ENCODE assay signal across 8 mouse cellular contexts in the genomic region with DNA sequence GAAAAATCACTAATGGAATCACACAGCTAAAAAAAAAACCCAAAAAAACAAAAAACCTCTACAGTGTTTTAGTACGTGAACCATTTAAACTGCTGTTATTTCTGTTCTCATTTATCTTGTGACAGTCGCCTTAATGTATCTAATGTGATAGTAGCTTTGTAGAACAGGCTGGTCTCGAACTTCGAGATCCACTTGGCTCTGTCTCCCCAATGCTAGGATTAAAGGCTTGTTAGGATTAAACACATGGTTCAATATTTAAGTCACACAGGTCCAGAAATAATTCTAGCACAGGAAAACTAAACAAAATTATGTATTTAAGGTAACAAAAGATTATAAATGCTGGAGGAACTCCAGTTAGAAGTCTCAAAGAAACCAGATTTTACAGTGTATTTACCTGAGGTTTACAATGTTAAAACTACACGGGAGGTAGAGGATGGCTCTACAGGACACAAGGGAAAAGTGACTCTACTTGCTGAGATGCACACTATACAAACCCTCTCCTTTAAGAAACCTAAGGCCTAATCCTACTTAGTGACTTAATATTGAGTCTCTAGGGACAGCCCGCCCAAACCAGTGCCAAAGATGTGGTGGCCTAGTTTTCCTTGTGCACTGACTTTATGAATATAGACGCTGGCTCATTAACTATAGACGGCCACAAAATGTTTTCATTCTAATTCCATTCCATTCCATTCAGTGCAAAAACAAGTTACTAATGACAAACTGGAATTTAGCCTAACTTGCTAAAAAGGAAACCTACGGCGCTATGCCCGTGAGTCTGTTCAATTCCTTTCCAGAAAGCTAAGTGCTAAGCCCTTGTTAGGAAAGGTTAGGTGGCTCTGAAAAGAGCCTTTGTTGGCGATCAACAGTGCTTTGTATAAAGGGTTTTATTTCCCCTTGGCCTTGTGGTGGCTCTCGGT. TPM values are rescaled to one million over a fixed set of nuclear protein-coding genes. Genes with fewer than 3 reads are reported as not detected.
A peak's percentile ranks its signal among the peaks of the same experiment; 100 is the strongest.
DNase-seq lines count a peak whose midpoint lies in the region; ATAC-seq and TF ChIP-seq lines count a peak whose summit lies in the region.

No protein-coding gene starts in this region.

- no peaks in the 10 kb centered on the region for H3K9me3 ChIP-seq in hindbrain, embryonic 10.5 days
- no peaks in the 10 kb centered on the region for H3K9me3 ChIP-seq in midbrain, embryonic 13.5 days

- no peak for TF ChIP-seq CTCF in layer of hippocampus, adult 2 months (conservative IDR thresholded peaks at IDR 0.05)
- TF ChIP-seq CTCF in bone marrow, adult 2 months (IDR thresholded peaks at IDR 0.05; ENCODE audit: control insufficient read depth, insufficient read depth, low read length) = no peak

- peak overlapping the region; percentile 59 for H3K9ac ChIP-seq in midbrain, embryonic 13.5 days (replicated peaks)

- DNase-seq in layer of hippocampus, adult 2 months (ENCODE audit: low spot score in 2 of 2) = no peak
- no peak for DNase-seq in layer of hippocampus, postnatal 36 days
- DNase-seq in hindbrain, embryonic 10.5 days (ENCODE audit: low spot score) = peak; percentile 31
- DNase-seq in urinary bladder, postnatal 14 days (ENCODE audit: low spot score) = no peak
- DNase-seq in gastrocnemius, postnatal 10 days = no peak
- DNase-seq in left cerebral cortex, postnatal 25 days (ENCODE audit: low spot score in 2 of 2) = no peak

- no peak for TF ChIP-seq POLR2A in bone marrow, adult 2 months (IDR thresholded peaks at IDR 0.05; ENCODE audit: borderline replicate concordance, control insufficient read depth, low read depth, low read length)

- intact Hi-C loops in left cerebral cortex, postnatal 25 days (cut with DNase I) = loop anchor here (1.0 to 5.0 kb wide), 6 partner anchors 325 to 1715 kb away; partner anchors contain the start of genes Hist1h1e, Hist1h1t, Hist1h2ac and Hist1h2ai

- no peak for ATAC-seq in midbrain, embryonic 13.5 days

- peak overlapping the region; percentile 84 for H3K4me2 ChIP-seq in midbrain, embryonic 13.5 days (replicated peaks)

- WGBS in bone marrow, adult 2 months = 7% methylated on average over 13 of the region's 13 CpGs
- WGBS in hindbrain, embryonic 10.5 days = 3% methylated on average over 13 of the region's 13 CpGs
- 2% methylated on average over 13 of the region's 13 CpGs for WGBS in midbrain, embryonic 13.5 days

- H3K4me1 ChIP-seq in bone marrow, adult 2 months (ENCODE audit: control insufficient read depth, insufficient read depth, low read length) = no peaks in the 10 kb centered on the region
- peaks cover 37% of the 10 kb centered on the region for H3K4me1 ChIP-seq in hindbrain, embryonic 10.5 days (replicated peaks)
- peaks cover 27% of the 10 kb centered on the region for H3K4me1 ChIP-seq in midbrain, embryonic 13.5 days (replicated peaks)

- no peaks in the 10 kb centered on the region for H3K36me3 ChIP-seq in hindbrain, embryonic 10.5 days
- H3K36me3 ChIP-seq in midbrain, embryonic 13.5 days = no peaks in the 10 kb centered on the region

- peak overlapping the region; percentile 56; the same call in 1 of the 2 replicates for H3K4me3 ChIP-seq in layer of hippocampus, adult 2 months
- H3K4me3 ChIP-seq in bone marrow, adult 2 months (replicated peaks; ENCODE audit: control insufficient read depth, low read depth, low read length) = peak overlapping the region; percentile 61
- H3K4me3 ChIP-seq in hindbrain, embryonic 10.5 days = peak overlapping the region; percentile 57
- peak overlapping the region; percentile 42 for H3K4me3 ChIP-seq in midbrain, embryonic 13.5 days (replicated peaks)

- H3K27me3 ChIP-seq in hindbrain, embryonic 10.5 days (ENCODE audit: insufficient read depth, poor library complexity, severe bottlenecking) = no peaks in the 10 kb centered on the region
- H3K27me3 ChIP-seq in midbrain, embryonic 13.5 days = no peaks in the 10 kb centered on the region

- peak overlapping the region; percentile 86 for H3K27ac ChIP-seq in layer of hippocampus, adult 2 months
- H3K27ac ChIP-seq in bone marrow, adult 2 months (ENCODE audit: control insufficient read depth, insufficient read depth, low read depth, low read length, poor library complexity) = peak overlapping the region; percentile 99
- H3K27ac ChIP-seq in hindbrain, embryonic 10.5 days = peak overlapping the region; percentile 94
- peak overlapping the region; percentile 81 for H3K27ac ChIP-seq in midbrain, embryonic 13.5 days

RNA-seq across cellular contexts. Expression of gene Hist1h4i, which starts 0.7 kb away (rescaled TPM):
- 10 to 100 TPM; 64.2 to 71.7 TPM for total RNA-seq in layer of hippocampus, adult 2 months (2021)
- total RNA-seq in layer of hippocampus, postnatal 36 days (2021) = 10 to 100 TPM; 72.6 to 72.8 TPM
- 144 and 216 TPM in 2 replicates for polyA plus RNA-seq in bone marrow, adult 2 months (2011; ENCODE audit: insufficient read depth, insufficient read length, low replicate concordance, missing spikeins)
- polyA plus RNA-seq in hindbrain, embryonic 10.5 days (2016; fragmentation: Nextera tagmentation; extraction: Ambion mirVana) = 33.6 and 41.8 TPM in 2 replicates
- 18.1 and 20.1 TPM in 2 replicates for polyA plus RNA-seq in midbrain, embryonic 13.5 days (2015; fragmentation: Nextera tagmentation; extraction: Ambion mirVana)
- total RNA-seq in gastrocnemius, postnatal 10 days (2021) = 10 to 100 TPM; 77.9 to 89.2 TPM
- total RNA-seq in left cerebral cortex, postnatal 25 days (2021) = 10 to 100 TPM; 60.2 to 73.2 TPM

RNA-seq across cellular contexts. Expression of gene Hist1h2ag, which starts 0.8 kb away (rescaled TPM):
- 10 to 100 TPM; 16.5 to 20.6 TPM for total RNA-seq in layer of hippocampus, adult 2 months (2021)
- total RNA-seq in layer of hippocampus, postnatal 36 days (2021) = 10 to 100 TPM; 13.7 to 21.6 TPM
- polyA plus RNA-seq in bone marrow, adult 2 months (2011; ENCODE audit: insufficient read depth, insufficient read length, low replicate concordance, missing spikeins) = 11.7 and 42.0 TPM in 2 replicates
- polyA plus RNA-seq in hindbrain, embryonic 10.5 days (2016; fragmentation: Nextera tagmentation; extraction: Ambion mirVana) = 63.1 and 65.4 TPM in 2 replicates
- 17.7 and 21.2 TPM in 2 replicates for polyA plus RNA-seq in midbrain, embryonic 13.5 days (2015; fragmentation: Nextera tagmentation; extraction: Ambion mirVana)
- 100 to 1,000 TPM; 133 to 135 TPM for total RNA-seq in gastrocnemius, postnatal 10 days (2021)
- total RNA-seq in left cerebral cortex, postnatal 25 days (2021) = 10 to 100 TPM in 1 of 2 experiments, 1 to 10 TPM in 1; 8.5 to 19.5 TPM

RNA-seq across cellular contexts. Expression of gene Hist1h2bj, which starts 1.1 kb away (rescaled TPM):
- total RNA-seq in layer of hippocampus, adult 2 months (2021) = 10 to 100 TPM; 12.9 to 15.9 TPM
- 10 to 100 TPM; 12.5 to 16.9 TPM for total RNA-seq in layer of hippocampus, postnatal 36 days (2021)
- polyA plus RNA-seq in bone marrow, adult 2 months (2011; ENCODE audit: insufficient read depth, insufficient read length, low replicate concordance, missing spikeins) = 40.5 and 87.9 TPM in 2 replicates
- 12.6 and 15.5 TPM in 2 replicates for polyA plus RNA-seq in hindbrain, embryonic 10.5 days (2016; fragmentation: Nextera tagmentation; extraction: Ambion mirVana)
- polyA plus RNA-seq in midbrain, embryonic 13.5 days (2015; fragmentation: Nextera tagmentation; extraction: Ambion mirVana) = 7.6 and 8.3 TPM in 2 replicates
- total RNA-seq in gastrocnemius, postnatal 10 days (2021) = 100 to 1,000 TPM; 117 to 122 TPM
- total RNA-seq in left cerebral cortex, postnatal 25 days (2021) = 10 to 100 TPM; 14.0 to 18.1 TPM

RNA-seq across cellular contexts. Expression of gene Hist1h2bk, which starts 6.2 kb away (rescaled TPM):
- 10 to 100 TPM; 23.5 to 24.4 TPM for total RNA-seq in layer of hippocampus, adult 2 months (2021)
- 10 to 100 TPM; 30.5 to 35.2 TPM for total RNA-seq in layer of hippocampus, postnatal 36 days (2021)
- polyA plus RNA-seq in bone marrow, adult 2 months (2011; ENCODE audit: insufficient read depth, insufficient read length, low replicate concordance, missing spikeins) = 109 and 137 TPM in 2 replicates
- 6.6 and 6.9 TPM in 2 replicates for polyA plus RNA-seq in hindbrain, embryonic 10.5 days (2016; fragmentation: Nextera tagmentation; extraction: Ambion mirVana)
- polyA plus RNA-seq in midbrain, embryonic 13.5 days (2015; fragmentation: Nextera tagmentation; extraction: Ambion mirVana) = 4.0 and 5.5 TPM in 2 replicates
- 100 to 1,000 TPM; 209 to 249 TPM for total RNA-seq in gastrocnemius, postnatal 10 days (2021)
- 10 to 100 TPM; 10.0 to 11.6 TPM for total RNA-seq in left cerebral cortex, postnatal 25 days (2021)

RNA-seq across cellular contexts. Expression of gene Hist1h2ah, which starts 6.5 kb away (rescaled TPM):
- 10 to 100 TPM; 12.5 to 17.0 TPM for total RNA-seq in layer of hippocampus, adult 2 months (2021)
- 10 to 100 TPM; 11.4 to 25.4 TPM for total RNA-seq in layer of hippocampus, postnatal 36 days (2021)
- polyA plus RNA-seq in bone marrow, adult 2 months (2011; ENCODE audit: insufficient read depth, insufficient read length, low replicate concordance, missing spikeins) = 31.8 and 40.4 TPM in 2 replicates
- polyA plus RNA-seq in hindbrain, embryonic 10.5 days (2016; fragmentation: Nextera tagmentation; extraction: Ambion mirVana) = 5.5 and 11.0 TPM in 2 replicates
- polyA plus RNA-seq in midbrain, embryonic 13.5 days (2015; fragmentation: Nextera tagmentation; extraction: Ambion mirVana) = 6.2 TPM in 1 of 2 replicates, not detected in the other
- total RNA-seq in gastrocnemius, postnatal 10 days (2021) = 100 to 1,000 TPM; 171 to 199 TPM
- 10 to 100 TPM; 28.7 to 29.1 TPM for total RNA-seq in left cerebral cortex, postnatal 25 days (2021)

Comparison
In these comparisons a context has a peak if more than half of its experiments do, and no peak if none do; other contexts are left out.
1. RNA of gene Hist1h2ag, which starts 0.8 kb away (total RNA-seq): 133 to 135 TPM in gastrocnemius, postnatal 10 days; 13.7 to 21.6 TPM in layer of hippocampus, postnatal 36 days, 16.5 to 20.6 TPM in layer of hippocampus, adult 2 months and 8.5 to 19.5 TPM in left cerebral cortex, postnatal 25 days; every median in the first group is over 4 times any median in the second.
2. RNA of gene Hist1h2bj, which starts 1.1 kb away (total RNA-seq): 117 to 122 TPM in gastrocnemius, postnatal 10 days; 14.0 to 18.1 TPM in left cerebral cortex, postnatal 25 days, 12.5 to 16.9 TPM in layer of hippocampus, postnatal 36 days and 12.9 to 15.9 TPM in layer of hippocampus, adult 2 months; every median in the first group is over 4 times any median in the second.
3. Peak in every context shown above with its lines, with median percentiles within 50 percentile points of each other: H3K27ac ChIP-seq and H3K4me3 ChIP-seq.